In genomic region chr4:142095513-142096241, GRCm38 (mm10) we compare ENCODE assay signal across 9 mouse cellular contexts. TPM values are rescaled to one million over a fixed set of nuclear protein-coding genes. Genes with fewer than 3 reads are reported as not detected.
DNase-seq lines count a peak whose midpoint lies in the region; ATAC-seq and TF ChIP-seq lines count a peak whose summit lies in the region.
"Had no signal": no experiment of that assay in that cellular context is flagged by ENCODE, and none has a peak within 500 bp of the region (broad histone marks: within the 10 kb centered on the region; RNA-seq: fewer than 3 reads in every experiment).

No protein-coding gene starts in this region.

- H3K9ac ChIP-seq in heart, embryonic 11.5 days (ENCODE audit: low read depth, low read length), result no peak overlapping the region
- H3K9ac ChIP-seq in forebrain, postnatal 0 days, result no peak overlapping the region
- H3K9ac ChIP-seq in neural tube, embryonic 15.5 days (replicated peaks), result no peak overlapping the region
- H3K9ac ChIP-seq: liver, embryonic 14.5 days had no signal

- no peaks in the 10 kb centered on the region for H3K27me3 ChIP-seq in heart, embryonic 11.5 days (ENCODE audit: control insufficient read depth, insufficient read depth, low read length)
- no peaks in the 10 kb centered on the region; the same call in 1 of the 2 replicates for H3K27me3 ChIP-seq in forebrain, postnatal 0 days (ENCODE audit: insufficient read depth, low read length)
- no peaks in the 10 kb centered on the region for H3K27me3 ChIP-seq in neural tube, embryonic 15.5 days (replicated peaks)

- no peak for TF ChIP-seq CTCF in forebrain, postnatal 0 days (IDR thresholded peaks at IDR 0.05; ENCODE audit: low read depth)

- H3K27ac ChIP-seq in heart, embryonic 11.5 days (ENCODE audit: low read depth, low read length), result no peak overlapping the region
- no peak overlapping the region for H3K27ac ChIP-seq in forebrain, postnatal 0 days (ENCODE audit: low read depth, low read length)
- no peak overlapping the region for H3K27ac ChIP-seq in neural tube, embryonic 15.5 days (replicated peaks)
- H3K27ac ChIP-seq: liver, embryonic 14.5 days had no signal

- no peaks in the 10 kb centered on the region for H3K36me3 ChIP-seq in heart, embryonic 11.5 days (ENCODE audit: control insufficient read depth, insufficient read depth, low read length)
- no peaks in the 10 kb centered on the region for H3K36me3 ChIP-seq in forebrain, postnatal 0 days (ENCODE audit: insufficient read depth)
- H3K36me3 ChIP-seq in neural tube, embryonic 15.5 days, result no peaks in the 10 kb centered on the region

- no peak overlapping the region for H3K4me2 ChIP-seq in heart, embryonic 11.5 days
- H3K4me2 ChIP-seq in forebrain, postnatal 0 days (ENCODE audit: low read depth), result no peak overlapping the region
- no peak overlapping the region for H3K4me2 ChIP-seq in neural tube, embryonic 15.5 days

- H3K4me3 ChIP-seq in heart, embryonic 11.5 days (ENCODE audit: low read depth, low read length), result no peak overlapping the region
- H3K4me3 ChIP-seq in forebrain, postnatal 0 days (ENCODE audit: low read depth, low read length), result no peak overlapping the region
- no peak overlapping the region for H3K4me3 ChIP-seq in neural tube, embryonic 15.5 days (replicated peaks)

- peaks cover 11% of the 10 kb centered on the region for H3K4me1 ChIP-seq in heart, embryonic 11.5 days (ENCODE audit: control insufficient read depth, insufficient read depth, low read length)
- no peaks in the 10 kb centered on the region for H3K4me1 ChIP-seq in forebrain, postnatal 0 days (ENCODE audit: insufficient read depth)
- peaks cover 14% of the 10 kb centered on the region for H3K4me1 ChIP-seq in neural tube, embryonic 15.5 days

- no peak for ATAC-seq in heart, embryonic 11.5 days (replicated peaks; ENCODE audit: insufficient number of reproducible peaks, low FRiP score, low TSS enrichment)
- peak; percentile 60 for ATAC-seq in forebrain, postnatal 0 days
- peak; percentile 28; the same call in 1 of the 2 replicates for ATAC-seq in neural tube, embryonic 15.5 days (ENCODE audit: low FRiP score)

- 60% methylated on average over 15 of the region's 15 CpGs for WGBS in heart, embryonic 11.5 days (ENCODE audit: insufficient replicate concordance)
- WGBS in forebrain, postnatal 0 days, result 37% methylated on average over 15 of the region's 15 CpGs
- WGBS in neural tube, embryonic 15.5 days, result 40% methylated on average over 15 of the region's 15 CpGs

- H3K9me3 ChIP-seq in heart, embryonic 11.5 days (replicated peaks; ENCODE audit: control insufficient read depth, low read length), result no peaks in the 10 kb centered on the region
- H3K9me3 ChIP-seq in forebrain, postnatal 0 days (ENCODE audit: low read length), result no peaks in the 10 kb centered on the region
- no peaks in the 10 kb centered on the region for H3K9me3 ChIP-seq in neural tube, embryonic 15.5 days (replicated peaks)

- DNase-seq in heart, adult 11 months, result peak; percentile 98
- peak; percentile 92 for DNase-seq in adrenal gland, postnatal 14 days
- peak; percentile 39 for DNase-seq in forebrain, postnatal 0 days
- peak; percentile 76 for DNase-seq in kidney, adult 18-20 months
- DNase-seq in spleen, adult 18-20 months, result no peak
- DNase-seq in spleen, postnatal 14 days (ENCODE audit: low spot score in 2 of 2), result no peak

RNA-seq across cellular contexts. Expression of gene Tmem51, which starts 11.6 kb away (rescaled TPM):
- polyA plus RNA-seq in heart, embryonic 11.5 days (2014; fragmentation: Nextera tagmentation; extraction: Ambion mirVana), result 21.9 and 23.4 TPM in 2 replicates
- total RNA-seq in adrenal gland, postnatal 14 days (2021), result 4.9 and 7.6 TPM in 2 replicates
- total RNA-seq in forebrain, postnatal 0 days (2014; rRNA removed), result 3.5 and 5.7 TPM in 2 replicates
- 6.1 and 7.4 TPM in 2 replicates for polyA plus RNA-seq in forebrain, postnatal 0 days (2015; fragmentation: Nextera tagmentation; extraction: Ambion mirVana)
- polyA plus RNA-seq in neural tube, embryonic 15.5 days (2015; fragmentation: Nextera tagmentation; extraction: Ambion mirVana), result 5.9 and 11.0 TPM in 2 replicates

Comparison
In these comparisons a context has a peak if more than half of its experiments do, and no peak if none do; other contexts are left out.
1. DNase-seq: peak in heart, adult 11 months (single experiment), adrenal gland, postnatal 14 days (single experiment), forebrain, postnatal 0 days (single experiment) and kidney, adult 18-20 months (single experiment); none in spleen, adult 18-20 months (0 of 2) and spleen, postnatal 14 days (0 of 2).